Mouse (Mus musculus): Measurements from ENCODE around the gene Acr.

DNA sequence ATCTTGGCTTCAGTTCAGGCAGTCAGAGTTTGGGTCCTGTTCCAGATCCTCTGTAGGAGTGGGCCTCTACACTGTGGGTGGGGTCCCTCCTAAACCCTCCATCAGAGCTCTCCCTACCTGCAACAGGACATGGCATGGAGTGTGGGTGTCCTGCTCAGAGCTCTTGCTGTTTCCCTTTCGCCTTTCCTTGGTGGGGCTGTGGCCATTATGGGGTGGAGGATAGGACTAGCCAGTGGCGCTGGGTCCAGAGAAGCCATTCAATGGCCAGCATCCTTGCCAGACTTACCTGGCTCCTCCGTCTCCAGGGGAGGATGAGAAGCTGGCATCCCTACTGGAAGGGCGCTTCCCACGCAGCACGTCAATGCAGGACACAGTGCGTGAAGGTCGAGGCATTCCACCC, 20.8 kb upstream of the Acr start:
- TF ChIP-seq POLR2A (IDR thresholded peaks at IDR 0.05; ENCODE audit: extremely low read depth, insufficient read depth, low read length) (no peak), CTCF (IDR thresholded peaks at IDR 0.05; ENCODE audit: low read depth, low read length) (no peak)

Measured in liver, adult 2 months (tissue).